Mouse (Mus musculus): Measurements from ENCODE around the gene Cbl. TPM values are rescaled to one million over a fixed set of nuclear protein-coding genes. Genes with fewer than 3 reads are reported as not detected.

Cbl gene
- polyA plus RNA-seq, 1 experiment from 2014 or later = 21.9 TPM

GRCm38 (mm10) chr9:44125546-44126428 is 108.1 kb downstream of the Cbl start:
- no peak overlapping the region for H3K9ac ChIP-seq
- TF ChIP-seq CTCF (IDR thresholded peaks at IDR 0.05; ENCODE audit: low read depth) = peak; percentile 90
- no peaks in the 10 kb centered on the region for H3K36me3 ChIP-seq (ENCODE audit: insufficient read depth)
- WGBS = 24% methylated on average over 18 of the region's 18 CpGs
- 0 out of 2 replicates have a peak, but pooled peaks cover 11% of the 10 kb centered on the region for H3K4me1 ChIP-seq (ENCODE audit: insufficient read depth)
- no peak overlapping the region for H3K4me3 ChIP-seq (ENCODE audit: low read depth, low read length)
- H3K27ac ChIP-seq (ENCODE audit: low read depth) = peak overlapping the region; percentile 26; the same call in 1 of the 2 replicates
- no peaks in the 10 kb centered on the region for H3K9me3 ChIP-seq (ENCODE audit: low read depth, low read length)
- H3K4me2 ChIP-seq = peak overlapping the region; percentile 6; the same call in 1 of the 2 replicates
- no peaks in the 10 kb centered on the region for H3K27me3 ChIP-seq (ENCODE audit: insufficient read depth, low read length)
- peak; percentile 97 for DNase-seq
- peak; percentile 7; the same call in 1 of the 2 replicates for ATAC-seq (ENCODE audit: insufficient read depth)

GRCm38 (mm10) chr9:44125026-44125425 is 108.8 kb downstream of the Cbl start:
- WGBS = 34% methylated on average over 5 of the region's 5 CpGs
- no peak for DNase-seq
- no peak overlapping the region for H3K4me3 ChIP-seq (ENCODE audit: low read depth, low read length)
- no peaks in the 10 kb centered on the region for H3K9me3 ChIP-seq (ENCODE audit: low read depth, low read length)
- H3K4me1 ChIP-seq (ENCODE audit: insufficient read depth) = 0 out of 2 replicates have a peak, but pooled peaks cover 9% of the 10 kb centered on the region
- no peak for TF ChIP-seq CTCF (IDR thresholded peaks at IDR 0.05; ENCODE audit: low read depth)
- no peaks in the 10 kb centered on the region for H3K27me3 ChIP-seq (ENCODE audit: insufficient read depth, low read length)
- no peak overlapping the region for H3K27ac ChIP-seq (ENCODE audit: low read depth)
- H3K4me2 ChIP-seq = no peak overlapping the region
- no peaks in the 10 kb centered on the region for H3K36me3 ChIP-seq (ENCODE audit: insufficient read depth)
- ATAC-seq (ENCODE audit: insufficient read depth) = no peak
- H3K9ac ChIP-seq = 0 out of 2 replicates have a peak overlapping the region, but pooled peaks have one; percentile 20

DNA sequence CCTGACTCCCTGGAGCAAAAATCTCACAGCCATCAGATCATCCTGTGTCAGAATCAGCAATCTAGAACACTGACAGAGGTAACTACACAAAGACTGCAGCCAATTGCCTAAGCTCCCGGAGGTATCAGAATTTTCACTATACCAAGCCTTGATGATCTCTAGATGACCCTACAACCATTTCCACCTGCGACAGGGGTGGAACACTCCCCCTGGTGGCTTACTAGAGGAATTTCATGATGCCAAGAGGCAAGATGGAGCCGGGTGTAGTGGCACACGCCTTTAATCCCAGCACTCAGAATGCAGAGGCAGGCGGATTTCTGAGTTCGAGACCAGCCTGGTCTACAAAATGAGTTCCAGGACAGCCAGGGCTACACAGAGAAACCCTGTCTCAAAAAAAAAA is 109.5 kb downstream of the Cbl start:
- no peaks in the 10 kb centered on the region for H3K9me3 ChIP-seq (ENCODE audit: low read depth, low read length)
- H3K36me3 ChIP-seq (ENCODE audit: insufficient read depth) = no peaks in the 10 kb centered on the region
- H3K4me1 ChIP-seq (ENCODE audit: insufficient read depth) = 0 out of 2 replicates have a peak, but pooled peaks cover 5% of the 10 kb centered on the region
- ATAC-seq (ENCODE audit: insufficient read depth) (no peak), DNase-seq (no peak)
- H3K9ac ChIP-seq = no peak overlapping the region
- no peak overlapping the region for H3K27ac ChIP-seq (ENCODE audit: low read depth)
- H3K27me3 ChIP-seq (ENCODE audit: insufficient read depth, low read length) = no peaks in the 10 kb centered on the region
- no peak overlapping the region for H3K4me2 ChIP-seq
- TF ChIP-seq CTCF (IDR thresholded peaks at IDR 0.05; ENCODE audit: low read depth) = peak; percentile 60
- H3K4me3 ChIP-seq (ENCODE audit: low read depth, low read length) = no peak overlapping the region
- 69% methylated on average over 6 of the region's 6 CpGs for WGBS

DNA sequence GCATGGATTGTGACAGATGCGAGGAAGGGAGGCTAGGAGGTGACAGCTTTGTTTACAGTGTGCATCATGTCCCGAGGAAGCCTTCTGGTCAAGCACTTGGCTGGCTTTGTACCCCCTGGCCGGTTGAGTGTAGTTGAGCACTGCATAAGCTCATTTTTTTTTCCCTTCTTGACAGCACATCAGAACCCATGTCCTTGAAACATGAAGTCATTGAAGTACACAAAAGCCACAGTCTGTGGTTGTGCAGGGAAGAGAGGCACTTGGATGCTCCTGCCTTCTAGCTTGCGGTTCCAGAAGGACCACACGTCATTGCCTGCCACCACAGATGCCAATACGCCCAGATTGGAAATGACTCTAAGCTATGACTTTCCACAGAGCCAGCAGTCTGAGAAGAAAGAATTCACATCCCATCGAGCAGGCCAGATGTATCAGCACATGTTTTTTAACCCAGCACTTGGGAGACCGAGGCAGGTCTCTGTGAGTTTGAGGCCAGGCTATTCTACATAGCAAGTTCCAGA is 113.8 kb downstream of the Cbl start:
- Histone ChIP-seq H3K27me3 (ENCODE audit: insufficient read depth, low read length) (no peaks in the 10 kb centered on the region), H3K9me3 (ENCODE audit: low read depth, low read length) (no peaks in the 10 kb centered on the region), H3K9ac (no peak overlapping the region), H3K4me1 (ENCODE audit: insufficient read depth) (no peaks in the 10 kb centered on the region), H3K4me3 (ENCODE audit: low read depth, low read length) (no peak overlapping the region), H3K36me3 (ENCODE audit: insufficient read depth) (no peaks in the 10 kb centered on the region), H3K4me2 (no peak overlapping the region), H3K27ac (ENCODE audit: low read depth) (no peak overlapping the region)
- no peak for DNase-seq
- no peak for ATAC-seq (ENCODE audit: insufficient read depth)
- 58% methylated on average over 8 of the region's 8 CpGs for WGBS
- no peak for TF ChIP-seq CTCF (IDR thresholded peaks at IDR 0.05; ENCODE audit: low read depth)

DNA sequence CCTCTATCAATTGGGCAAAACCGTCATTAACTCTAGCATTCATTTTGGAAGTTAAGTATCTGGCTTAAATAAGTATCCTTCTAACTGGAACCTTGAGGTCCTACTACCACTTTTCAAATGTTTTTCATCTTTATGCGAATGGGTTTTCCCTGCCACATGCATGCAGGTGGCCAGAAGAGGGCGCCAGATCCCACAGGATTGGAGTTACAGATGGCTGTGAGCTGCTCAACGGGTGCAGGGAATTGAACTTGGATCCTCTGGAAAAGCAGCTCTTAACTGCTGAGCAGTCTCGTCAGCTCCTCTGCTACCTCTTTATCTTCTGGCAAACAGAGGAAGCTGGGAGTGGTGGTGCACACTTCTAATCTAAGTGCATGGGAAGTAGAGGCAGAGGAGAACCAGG is 114.8 kb downstream of the Cbl start:
- WGBS = 57% methylated on average over 5 of the region's 5 CpGs
- ATAC-seq (ENCODE audit: insufficient read depth) = no peak
- Histone ChIP-seq H3K36me3 (ENCODE audit: insufficient read depth) (no peaks in the 10 kb centered on the region), H3K4me1 (ENCODE audit: insufficient read depth) (no peaks in the 10 kb centered on the region), H3K27ac (ENCODE audit: low read depth) (no peak overlapping the region), H3K9me3 (ENCODE audit: low read depth, low read length) (no peaks in the 10 kb centered on the region), H3K9ac (no peak overlapping the region), H3K4me2 (no peak overlapping the region), H3K4me3 (ENCODE audit: low read depth, low read length) (no peak overlapping the region), H3K27me3 (ENCODE audit: insufficient read depth, low read length) (no peaks in the 10 kb centered on the region)
- TF ChIP-seq CTCF (IDR thresholded peaks at IDR 0.05; ENCODE audit: low read depth) = peak; percentile 67
- peak; percentile 52 for DNase-seq

DNA sequence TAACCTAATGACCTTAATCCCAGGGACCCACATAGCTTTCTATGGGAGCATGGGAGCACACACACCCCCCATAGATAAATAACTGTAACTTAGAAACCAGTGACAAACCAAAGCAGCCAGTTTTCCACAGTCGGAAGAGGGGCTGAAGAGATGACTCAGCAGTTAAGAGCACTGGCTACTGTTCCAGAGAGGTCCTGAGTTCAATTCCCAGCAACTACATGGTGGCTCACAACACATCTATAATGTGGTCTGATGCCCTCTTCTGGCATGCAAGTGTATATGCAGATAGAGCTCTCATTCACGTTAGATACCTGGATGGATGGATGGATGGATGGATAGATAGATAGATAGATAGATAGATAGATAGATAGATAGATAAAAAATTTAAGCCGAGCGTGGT is 117.7 kb downstream of the Cbl start:
- no peaks in the 10 kb centered on the region for H3K36me3 ChIP-seq (ENCODE audit: insufficient read depth)
- no peak overlapping the region for H3K4me2 ChIP-seq
- no peaks in the 10 kb centered on the region for H3K27me3 ChIP-seq (ENCODE audit: insufficient read depth, low read length)
- H3K4me1 ChIP-seq (ENCODE audit: insufficient read depth) = no peaks in the 10 kb centered on the region
- TF ChIP-seq CTCF (IDR thresholded peaks at IDR 0.05; ENCODE audit: low read depth) = peak; percentile 36
- no peak overlapping the region for H3K27ac ChIP-seq (ENCODE audit: low read depth)
- no peak overlapping the region for H3K9ac ChIP-seq
- no peak overlapping the region for H3K4me3 ChIP-seq (ENCODE audit: low read depth, low read length)
- no peaks in the 10 kb centered on the region for H3K9me3 ChIP-seq (ENCODE audit: low read depth, low read length)
- DNase-seq = no peak
- no peak for ATAC-seq (ENCODE audit: insufficient read depth)
- 89% methylated on average over 4 of the region's 4 CpGs for WGBS

DNA sequence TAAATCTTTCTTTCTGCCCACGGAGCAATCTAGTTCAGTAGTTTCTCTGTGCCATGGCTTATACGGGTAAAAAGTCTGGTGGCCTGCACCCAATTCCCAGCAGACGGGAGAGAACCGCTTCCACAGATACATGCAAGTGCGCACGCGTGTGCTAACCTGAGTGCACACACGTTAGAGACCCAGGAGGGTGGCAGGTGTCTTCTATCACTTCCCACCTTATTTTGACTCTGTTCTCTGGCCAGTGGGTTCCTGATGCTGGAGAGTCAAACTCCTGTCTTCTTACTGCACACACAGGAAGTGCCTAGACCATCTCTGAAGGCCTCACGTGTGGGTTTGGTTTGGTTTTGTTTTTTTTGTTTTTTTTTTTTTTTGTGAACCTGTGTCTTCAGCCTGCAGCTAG is 118.2 kb downstream of the Cbl start:
- no peak for DNase-seq
- Histone ChIP-seq H3K9ac (no peak overlapping the region), H3K27me3 (ENCODE audit: insufficient read depth, low read length) (no peaks in the 10 kb centered on the region), H3K36me3 (ENCODE audit: insufficient read depth) (peaks cover under 1% of the 10 kb centered on the region; the same call in 1 of the 2 replicates), H3K4me2 (no peak overlapping the region), H3K9me3 (ENCODE audit: low read depth, low read length) (no peaks in the 10 kb centered on the region), H3K4me1 (ENCODE audit: insufficient read depth) (no peaks in the 10 kb centered on the region), H3K27ac (ENCODE audit: low read depth) (no peak overlapping the region), H3K4me3 (ENCODE audit: low read depth, low read length) (no peak overlapping the region)
- ATAC-seq (ENCODE audit: insufficient read depth) = no peak
- no peak for TF ChIP-seq CTCF (IDR thresholded peaks at IDR 0.05; ENCODE audit: low read depth)
- 78% methylated on average over 9 of the region's 9 CpGs for WGBS

Measured in lung, embryonic 14.5 days (tissue).